Mouse (Mus musculus): ENCODE data around the gene Pou5f1. TPM values are rescaled to one million over a fixed set of nuclear protein-coding genes. Genes with fewer than 3 reads are reported as not detected.

The Pou5f1 gene
- polyA plus RNA-seq, 1 experiment = not detected

- WGBS = 35% methylated on average over 7 of the region's 7 CpGs
- Histone ChIP-seq H3K4me1 (ENCODE audit: control insufficient read depth, insufficient read depth, low read length) (no peaks in the 10 kb centered on the region), H3K36me3 (ENCODE audit: control insufficient read depth, insufficient read depth, low read length) (no peaks in the 10 kb centered on the region), H3K27ac (ENCODE audit: insufficient read depth, low read depth, low read length) (no peak within 1 kb of the TSS), H3K4me3 (ENCODE audit: insufficient read depth, low read depth, low read length) (no peak within 1 kb of the TSS), H3K27me3 (replicated peaks; ENCODE audit: control insufficient read depth, insufficient read depth, low read length) (no peaks in the 10 kb centered on the region)
- DNase-seq = no peak
- TF ChIP-seq CTCF (conservative IDR thresholded peaks at IDR 0.05; ENCODE audit: insufficient read depth, insufficient read length, low read depth, low read length) (no peak), POLR2A (IDR thresholded peaks at IDR 0.05; ENCODE audit: low read depth, low read length) (no peak)
These were observed 27.1 kb downstream of the Pou5f1 start, which contains the start of gene Psors1c2 for GRCm38 (mm10) chr17:35532901-35533300. Gene Psors1c2 (plus strand): TSS chr17:35533201.

GRCm38 (mm10) chr17:35534343-35534742, 28.5 kb downstream of the Pou5f1 start:
- Histone ChIP-seq H3K27ac (ENCODE audit: insufficient read depth, low read depth, low read length) (no peak overlapping the region), H3K4me3 (ENCODE audit: insufficient read depth, low read depth, low read length) (no peak overlapping the region), H3K36me3 (ENCODE audit: control insufficient read depth, insufficient read depth, low read length) (no peaks in the 10 kb centered on the region), H3K27me3 (replicated peaks; ENCODE audit: control insufficient read depth, insufficient read depth, low read length) (no peaks in the 10 kb centered on the region), H3K4me1 (ENCODE audit: control insufficient read depth, insufficient read depth, low read length) (no peaks in the 10 kb centered on the region)
- TF ChIP-seq POLR2A (IDR thresholded peaks at IDR 0.05; ENCODE audit: low read depth, low read length) (no peak), CTCF (conservative IDR thresholded peaks at IDR 0.05; ENCODE audit: insufficient read depth, insufficient read length, low read depth, low read length) (peak; percentile 92)
- DNase-seq = peak; percentile 81
- 5% methylated on average over 6 of the region's 6 CpGs for WGBS

GRCm38 (mm10) chr17:35537421-35537820, 31.6 kb downstream of the Pou5f1 start:
- no peak overlapping the region for H3K27ac ChIP-seq (ENCODE audit: insufficient read depth, low read depth, low read length)
- H3K36me3 ChIP-seq (ENCODE audit: control insufficient read depth, insufficient read depth, low read length) = no peaks in the 10 kb centered on the region
- no peak for DNase-seq
- 78% methylated on average over 4 of the region's 4 CpGs for WGBS
- H3K4me3 ChIP-seq (ENCODE audit: insufficient read depth, low read depth, low read length) = no peak overlapping the region
- no peaks in the 10 kb centered on the region for H3K4me1 ChIP-seq (ENCODE audit: control insufficient read depth, insufficient read depth, low read length)
- TF ChIP-seq CTCF (conservative IDR thresholded peaks at IDR 0.05; ENCODE audit: insufficient read depth, insufficient read length, low read depth, low read length) (no peak), POLR2A (IDR thresholded peaks at IDR 0.05; ENCODE audit: low read depth, low read length) (no peak)
- no peaks in the 10 kb centered on the region for H3K27me3 ChIP-seq (replicated peaks; ENCODE audit: control insufficient read depth, insufficient read depth, low read length)

- TF ChIP-seq POLR2A (IDR thresholded peaks at IDR 0.05; ENCODE audit: low read depth, low read length) = no peak
- no peak for TF ChIP-seq CTCF (conservative IDR thresholded peaks at IDR 0.05; ENCODE audit: insufficient read depth, insufficient read length, low read depth, low read length)
- DNase-seq = no peak
- no peaks in the 10 kb centered on the region for H3K36me3 ChIP-seq (ENCODE audit: control insufficient read depth, insufficient read depth, low read length)
- 85% methylated on average over 1 of the region's 1 CpGs for WGBS
- no peak overlapping the region for H3K27ac ChIP-seq (ENCODE audit: insufficient read depth, low read depth, low read length)
- H3K27me3 ChIP-seq (replicated peaks; ENCODE audit: control insufficient read depth, insufficient read depth, low read length) = no peaks in the 10 kb centered on the region
- H3K4me3 ChIP-seq (ENCODE audit: insufficient read depth, low read depth, low read length) = no peak overlapping the region
- no peaks in the 10 kb centered on the region for H3K4me1 ChIP-seq (ENCODE audit: control insufficient read depth, insufficient read depth, low read length)
These were observed 32.7 kb downstream of the Pou5f1 start for GRCm38 (mm10) chr17:35538476-35538875.

- H3K27me3 ChIP-seq (replicated peaks; ENCODE audit: control insufficient read depth, insufficient read depth, low read length) = no peaks in the 10 kb centered on the region
- no peak overlapping the region for H3K27ac ChIP-seq (ENCODE audit: insufficient read depth, low read depth, low read length)
- no peak for DNase-seq
- no peaks in the 10 kb centered on the region for H3K36me3 ChIP-seq (ENCODE audit: control insufficient read depth, insufficient read depth, low read length)
- WGBS = 63% methylated on average over 10 of the region's 10 CpGs
- TF ChIP-seq POLR2A (IDR thresholded peaks at IDR 0.05; ENCODE audit: low read depth, low read length) (no peak), CTCF (conservative IDR thresholded peaks at IDR 0.05; ENCODE audit: insufficient read depth, insufficient read length, low read depth, low read length) (no peak)
- H3K4me1 ChIP-seq (ENCODE audit: control insufficient read depth, insufficient read depth, low read length) = no peaks in the 10 kb centered on the region
- H3K4me3 ChIP-seq (ENCODE audit: insufficient read depth, low read depth, low read length) = no peak overlapping the region
These were observed 33.7 kb downstream of the Pou5f1 start for GRCm38 (mm10) chr17:35539540-35539939.

- 89% methylated on average over 15 of the region's 15 CpGs for WGBS
- Histone ChIP-seq H3K27me3 (replicated peaks; ENCODE audit: control insufficient read depth, insufficient read depth, low read length) (no peaks in the 10 kb centered on the region), H3K4me1 (ENCODE audit: control insufficient read depth, insufficient read depth, low read length) (no peaks in the 10 kb centered on the region), H3K36me3 (ENCODE audit: control insufficient read depth, insufficient read depth, low read length) (no peaks in the 10 kb centered on the region), H3K27ac (ENCODE audit: insufficient read depth, low read depth, low read length) (no peak overlapping the region), H3K4me3 (ENCODE audit: insufficient read depth, low read depth, low read length) (no peak overlapping the region)
- no peak for DNase-seq
- no peak for TF ChIP-seq CTCF (conservative IDR thresholded peaks at IDR 0.05; ENCODE audit: insufficient read depth, insufficient read length, low read depth, low read length)
- no peak for TF ChIP-seq POLR2A (IDR thresholded peaks at IDR 0.05; ENCODE audit: low read depth, low read length)
These were observed 37.1 kb downstream of the Pou5f1 start for GRCm38 (mm10) chr17:35542761-35543411.

- TF ChIP-seq CTCF (conservative IDR thresholded peaks at IDR 0.05; ENCODE audit: insufficient read depth, insufficient read length, low read depth, low read length) (no peak), POLR2A (IDR thresholded peaks at IDR 0.05; ENCODE audit: low read depth, low read length) (no peak)
- DNase-seq = no peak
- H3K36me3 ChIP-seq (ENCODE audit: control insufficient read depth, insufficient read depth, low read length) = no peaks in the 10 kb centered on the region
- H3K27me3 ChIP-seq (replicated peaks; ENCODE audit: control insufficient read depth, insufficient read depth, low read length) = no peaks in the 10 kb centered on the region
- H3K27ac ChIP-seq (ENCODE audit: insufficient read depth, low read depth, low read length) = no peak overlapping the region
- WGBS = 53% methylated on average over 14 of the region's 14 CpGs
- no peak overlapping the region for H3K4me3 ChIP-seq (ENCODE audit: insufficient read depth, low read depth, low read length)
- no peaks in the 10 kb centered on the region for H3K4me1 ChIP-seq (ENCODE audit: control insufficient read depth, insufficient read depth, low read length)
These were observed 37.6 kb downstream of the Pou5f1 start for GRCm38 (mm10) chr17:35543412-35543861.
